Mouse (Mus musculus) embryonic facial prominence, embryonic 11.5 days (tissue): ENCODE measurements around the gene Uvrag. TPM values are rescaled to one million over a fixed set of nuclear protein-coding genes. Genes with fewer than 3 reads are reported as not detected.

Experiments
- ATAC-seq: fragments of 200-750 bp; cut with Nextera tagmentation; replicated peaks from 2 replicates; pipeline ENCODE4 v1.8.0; 2017; ENCODE audit warnings: low read depth; ENCODE audit not compliant: insufficient number of reproducible peaks, low FRiP score, low TSS enrichment
- DNase-seq: peaks from one replicate; pipeline ENCODE4 v3.0.0-alpha.2; 2015; ENCODE audit warnings: low spot score
- H3K27ac ChIP-seq: fragments of 300-500 bp; sonication (generic); replicated peaks from 2 replicates; pipeline ENCODE4 v1.5.1; 2014; ENCODE audit warnings: mild to moderate bottlenecking, low read depth, low read length, control low read depth
- H3K27me3 ChIP-seq: fragments of 300-500 bp; sonication (generic); 2 replicates; pipeline ENCODE4 v1.6.1; 2014; ENCODE audit warnings: mild to moderate bottlenecking, low read length, moderate library complexity, mixed read lengths; ENCODE audit not compliant: control insufficient read depth, insufficient read depth
- H3K36me3 ChIP-seq: fragments of 300-500 bp; sonication (generic); replicated peaks from 2 replicates; pipeline ENCODE4 v1.6.1; 2014; ENCODE audit warnings: low read depth, mild to moderate bottlenecking, low read length, moderate library complexity, mixed read lengths; ENCODE audit not compliant: control insufficient read depth, insufficient read depth
- H3K4me1 ChIP-seq: fragments of 300-500 bp; sonication (generic); 2 replicates; pipeline ENCODE4 v1.6.1; 2014; ENCODE audit warnings: low read length, mixed read lengths; ENCODE audit not compliant: control insufficient read depth, insufficient read depth
- H3K4me2 ChIP-seq: fragments of 300-500 bp; sonication (generic); 2 replicates; pipeline ENCODE4 v1.6.1; 2014; ENCODE audit warnings: low read depth, mild to moderate bottlenecking, control low read depth, low read length, moderate library complexity
- H3K4me3 ChIP-seq: fragments of 300-500 bp; sonication (generic); 2 replicates; pipeline ENCODE4 v1.5.1; 2014; ENCODE audit warnings: low read depth, low read length, control low read depth
- H3K9ac ChIP-seq: fragments of 300-500 bp; sonication (generic); replicated peaks from 2 replicates; pipeline ENCODE4 v1.6.1; 2014; ENCODE audit warnings: mild to moderate bottlenecking, control low read depth, low read length
- H3K9me3 ChIP-seq: fragments of 300-500 bp; sonication (generic); replicated peaks from 2 replicates; pipeline ENCODE4 v1.6.1; 2016; ENCODE audit warnings: mild to moderate bottlenecking, low read length, inconsistent platforms, mixed read lengths; ENCODE audit not compliant: control insufficient read depth
- WGBS: fragments of 180-500 bp; shearing (Covaris S2); extraction: QIAGEN DNeasy Blood & Tissue Kit; methylation state at CpG from one replicate; pipeline ENCODE4 v1.1.7; 2014; 5-methylcytosine and 5-hydroxymethylcytosine counted together
- polyA plus RNA-seq: library from polyadenylated mRNA; unstranded; fragments of >200 nt; fragmentation: Nextera tagmentation; extraction: Ambion mirVana; gene quantifications from 2 replicates; pipeline ENCODE4 v1.2.1, GENCODE M21; 2014

The Uvrag gene
- polyA plus RNA-seq, 1 experiment from 2014 or later = 15.5 TPM

DNA sequence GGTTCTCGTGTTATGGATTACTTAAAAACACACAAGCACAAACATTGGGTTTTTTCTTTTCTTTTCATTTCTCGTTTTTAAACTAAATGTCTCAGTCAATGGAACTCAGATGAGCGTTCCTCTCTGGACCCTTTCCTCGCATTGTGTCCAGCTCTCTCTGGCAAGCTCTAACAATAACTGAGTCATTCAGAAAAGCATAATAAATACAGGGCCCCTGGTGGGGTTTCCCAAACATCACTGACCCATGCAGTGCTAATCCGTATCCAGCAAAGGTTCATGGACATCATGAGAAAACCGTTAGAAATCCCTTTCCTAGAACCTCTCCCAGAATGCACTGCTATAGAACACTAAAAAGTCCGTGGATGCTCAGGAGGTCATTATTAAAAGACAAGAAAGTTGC is 156.6 kb downstream of the Uvrag start:
- Histone ChIP-seq H3K4me1 (no peaks in the 10 kb centered on the region), H3K27me3 (no peaks in the 10 kb centered on the region), H3K4me2 (no peak overlapping the region), H3K9ac (no peak overlapping the region), H3K36me3 (no peaks in the 10 kb centered on the region), H3K27ac (no peak overlapping the region; the same call in 1 of the 2 replicates), H3K9me3 (no peaks in the 10 kb centered on the region), H3K4me3 (no peak overlapping the region)
- WGBS = 46% methylated on average over 7 of the region's 7 CpGs
- DNase-seq (no peak), ATAC-seq (no peak)

DNA sequence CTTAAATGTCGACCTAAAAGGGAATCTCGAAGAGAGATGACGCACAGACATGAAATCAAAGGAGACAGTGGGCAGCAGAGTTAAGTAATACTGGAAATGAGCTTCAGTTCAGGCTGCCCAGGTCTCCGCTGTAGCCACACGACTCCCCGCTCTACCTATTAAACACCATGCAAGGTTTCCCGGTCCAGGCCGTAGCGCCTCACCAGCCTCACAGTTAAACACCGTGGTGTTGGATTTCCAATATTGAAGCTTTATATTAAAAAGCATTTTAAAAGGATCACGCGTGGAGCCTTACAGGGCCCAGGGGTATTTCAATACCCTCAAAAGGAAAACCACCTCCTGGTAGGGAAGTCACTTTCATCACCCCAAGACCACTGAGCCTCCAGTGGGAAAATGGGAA is 157.9 kb downstream of the Uvrag start:
- H3K27me3 ChIP-seq = no peaks in the 10 kb centered on the region
- ATAC-seq (no peak), DNase-seq (no peak)
- no peak overlapping the region for H3K4me2 ChIP-seq
- no peak overlapping the region for H3K9ac ChIP-seq
- H3K9me3 ChIP-seq = no peaks in the 10 kb centered on the region
- no peak overlapping the region for H3K27ac ChIP-seq
- H3K36me3 ChIP-seq = no peaks in the 10 kb centered on the region
- no peaks in the 10 kb centered on the region for H3K4me1 ChIP-seq
- 51% methylated on average over 12 of the region's 12 CpGs for whole genome bisulfite sequencing
- H3K4me3 ChIP-seq = no peak overlapping the region

GRCm38 (mm10) chr7:98981423-98981822 is 159.5 kb downstream of the Uvrag start:
- H3K36me3 ChIP-seq = no peaks in the 10 kb centered on the region
- no peak overlapping the region for H3K27ac ChIP-seq
- no peak overlapping the region for H3K9ac ChIP-seq
- H3K4me1 ChIP-seq = no peaks in the 10 kb centered on the region
- no peak for ATAC-seq
- WGBS = 82% methylated on average over 6 of the region's 6 CpGs
- H3K4me3 ChIP-seq = no peak overlapping the region
- H3K4me2 ChIP-seq = no peak overlapping the region
- H3K9me3 ChIP-seq = no peaks in the 10 kb centered on the region
- no peaks in the 10 kb centered on the region for H3K27me3 ChIP-seq
- no peak for DNase-seq

- WGBS = 71% methylated on average over 12 of the region's 12 CpGs
- Histone ChIP-seq H3K9ac (no peak overlapping the region), H3K4me1 (no peaks in the 10 kb centered on the region), H3K27ac (no peak overlapping the region), H3K36me3 (no peaks in the 10 kb centered on the region), H3K4me2 (no peak overlapping the region), H3K9me3 (no peaks in the 10 kb centered on the region), H3K4me3 (no peak overlapping the region), H3K27me3 (no peaks in the 10 kb centered on the region)
- ATAC-seq (no peak), DNase-seq (no peak)
These were observed 164.0 kb downstream of the Uvrag start for GRCm38 (mm10) chr7:98976839-98977457.

DNA sequence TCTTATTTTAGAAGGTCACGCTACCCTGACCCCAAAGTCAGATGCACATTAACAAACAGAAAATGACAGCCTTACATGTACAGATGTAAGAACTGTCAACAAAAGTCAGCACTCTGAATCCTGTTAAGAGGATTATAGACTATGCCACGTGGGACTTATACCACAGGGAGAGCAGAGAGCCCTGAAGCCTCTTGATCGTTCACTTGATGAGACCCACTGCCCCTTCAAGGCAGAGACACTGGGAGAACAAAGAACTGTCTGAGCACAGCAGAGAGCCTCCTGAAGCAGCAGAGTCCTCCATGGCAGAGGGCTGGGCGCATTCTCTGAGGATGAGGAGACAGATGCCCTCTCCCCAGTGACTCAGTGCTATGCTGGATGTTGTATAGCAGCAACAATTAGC is 166.4 kb downstream of the Uvrag start:
- no peak overlapping the region for H3K9ac ChIP-seq
- no peak overlapping the region for H3K4me2 ChIP-seq
- DNase-seq = no peak
- WGBS = 24% methylated on average over 4 of the region's 4 CpGs
- H3K27ac ChIP-seq = no peak overlapping the region
- no peaks in the 10 kb centered on the region for H3K36me3 ChIP-seq
- no peak overlapping the region for H3K4me3 ChIP-seq
- H3K9me3 ChIP-seq = no peaks in the 10 kb centered on the region
- H3K4me1 ChIP-seq = no peaks in the 10 kb centered on the region
- no peak for ATAC-seq
- no peaks in the 10 kb centered on the region for H3K27me3 ChIP-seq

GRCm38 (mm10) chr7:98970721-98971120 is 170.2 kb downstream of the Uvrag start:
- Histone ChIP-seq H3K4me2 (no peak overlapping the region), H3K27ac (no peak overlapping the region), H3K4me3 (no peak overlapping the region), H3K27me3 (no peaks in the 10 kb centered on the region), H3K36me3 (no peaks in the 10 kb centered on the region), H3K9ac (no peak overlapping the region), H3K9me3 (no peaks in the 10 kb centered on the region), H3K4me1 (no peaks in the 10 kb centered on the region)
- DNase-seq = no peak
- no peak for ATAC-seq
- 91% methylated on average over 5 of the region's 5 CpGs for WGBS

GRCm38 (mm10) chr7:98968741-98969395 is 172.1 kb downstream of the Uvrag start:
- Histone ChIP-seq H3K9ac (no peak overlapping the region), H3K27me3 (no peaks in the 10 kb centered on the region), H3K4me2 (no peak overlapping the region), H3K9me3 (no peaks in the 10 kb centered on the region), H3K36me3 (no peaks in the 10 kb centered on the region), H3K27ac (no peak overlapping the region), H3K4me1 (no peaks in the 10 kb centered on the region), H3K4me3 (no peak overlapping the region)
- no peak for ATAC-seq
- WGBS = 67% methylated on average over 8 of the region's 8 CpGs
- DNase-seq = no peak

- Histone ChIP-seq H3K4me1 (no peaks in the 10 kb centered on the region), H3K27me3 (no peaks in the 10 kb centered on the region), H3K9ac (0 out of 2 replicates have a peak overlapping the region, but pooled peaks have one; percentile 4), H3K4me3 (no peak overlapping the region), H3K9me3 (no peaks in the 10 kb centered on the region), H3K4me2 (peak overlapping the region; percentile 14; the same call in 1 of the 2 replicates), H3K36me3 (no peaks in the 10 kb centered on the region), H3K27ac (no peak overlapping the region)
- ATAC-seq (no peak), DNase-seq (no peak)
- 15% methylated on average over 16 of the region's 16 CpGs for WGBS
These were observed 172.8 kb downstream of the Uvrag start for GRCm38 (mm10) chr7:98968082-98968674.
